Mouse (Mus musculus): Measurements from ENCODE around the gene Shank3. TPM values are rescaled to one million over a fixed set of nuclear protein-coding genes. Genes with fewer than 3 reads are reported as not detected.

Gene Shank3
- total and polyA plus RNA-seq, 2 experiments from 2014 or later, result 8.7 to 61.8 TPM

DNA sequence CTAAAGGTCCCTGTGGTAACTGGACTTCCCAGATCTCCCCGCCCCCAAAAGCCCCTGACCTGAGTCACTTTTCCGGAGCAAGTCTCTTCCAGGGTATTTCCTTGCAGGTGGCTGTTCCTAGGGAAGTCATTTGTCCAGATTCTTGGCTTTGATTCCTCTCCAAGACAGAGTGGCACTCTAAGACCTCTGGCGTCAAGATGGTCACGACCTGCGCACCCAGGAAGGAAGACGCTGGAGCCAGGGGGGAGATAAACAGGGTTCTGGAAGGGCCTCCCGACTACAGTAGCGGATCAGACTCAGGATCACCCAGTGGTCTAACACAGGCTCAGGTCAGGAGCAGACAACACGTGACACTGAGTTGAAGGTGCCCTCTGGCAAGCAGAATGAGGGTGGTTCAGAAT, 22.3 kb upstream of the Shank3 start, which contains the start of gene Arsa:
TSS of gene Arsa (minus strand) at position 335 of the 401 bp plus-strand sequence.
- peak within 1 kb of the TSS; percentile 80 for H3K27ac ChIP-seq

DNA sequence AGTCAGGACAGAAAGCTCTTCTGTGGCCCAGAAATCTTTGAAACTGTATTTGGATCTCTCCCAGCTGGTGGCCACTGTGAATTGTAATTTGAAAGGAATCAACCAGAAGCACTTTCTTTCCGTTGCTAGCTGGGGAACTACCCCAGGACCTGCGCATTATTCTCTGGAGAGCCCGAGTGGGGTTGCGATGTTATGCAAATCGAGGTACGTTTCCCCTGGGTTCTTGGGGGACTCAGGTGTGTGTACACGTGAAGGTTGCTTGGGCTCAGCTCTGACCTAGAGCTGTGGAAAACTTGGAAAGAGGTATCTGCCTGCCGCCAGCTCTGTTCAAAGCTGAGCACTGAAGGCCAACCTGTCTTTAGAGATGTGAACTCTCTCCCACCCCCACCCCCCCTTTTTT, 21.6 kb upstream of the Shank3 start:
- Histone ChIP-seq H3K9ac (replicated peaks; ENCODE audit: low read length) (no peak overlapping the region), H3K27me3 (ENCODE audit: insufficient read depth, low read length) (no peaks in the 10 kb centered on the region), H3K4me1 (ENCODE audit: insufficient read depth, low read length) (peaks cover 7% of the 10 kb centered on the region), H3K9me3 (ENCODE audit: low read length) (no peaks in the 10 kb centered on the region), H3K36me3 (ENCODE audit: insufficient read depth, low read length) (no peaks in the 10 kb centered on the region), H3K4me3 (ENCODE audit: low read length) (no peak overlapping the region), H3K4me2 (ENCODE audit: low read depth, low read length) (0 out of 2 replicates have a peak overlapping the region, but pooled peaks have one; percentile 16), H3K27ac (no peak overlapping the region)
- no peak for TF ChIP-seq CTCF (IDR thresholded peaks at IDR 0.05; ENCODE audit: low read depth)
- DNase-seq (ENCODE audit: low spot score), result no peak
- no peak for ATAC-seq
- 34% methylated on average over 8 of the region's 8 CpGs for WGBS

More for the DNA sequence above, 22.3 kb upstream of the Shank3 start, which contains the start of gene Arsa:
- no peaks in the 10 kb centered on the region for H3K27me3 ChIP-seq (ENCODE audit: insufficient read depth, low read length)
- H3K36me3 ChIP-seq (ENCODE audit: insufficient read depth, low read length), result no peaks in the 10 kb centered on the region
- H3K9ac ChIP-seq (replicated peaks; ENCODE audit: low read length), result peak within 1 kb of the TSS; percentile 61
- H3K4me2 ChIP-seq (ENCODE audit: low read depth, low read length), result peak within 1 kb of the TSS; percentile 90
- DNase-seq (ENCODE audit: low spot score) (no peak), ATAC-seq (no peak)
- H3K4me1 ChIP-seq (ENCODE audit: insufficient read depth, low read length), result peaks cover 7% of the 10 kb centered on the region
- no peaks in the 10 kb centered on the region for H3K9me3 ChIP-seq (ENCODE audit: low read length)
- peak within 1 kb of the TSS; percentile 44 for H3K4me3 ChIP-seq (ENCODE audit: low read length)
- no peak for TF ChIP-seq CTCF (IDR thresholded peaks at IDR 0.05; ENCODE audit: low read depth)
- 37% methylated on average over 9 of the region's 9 CpGs for WGBS

DNA sequence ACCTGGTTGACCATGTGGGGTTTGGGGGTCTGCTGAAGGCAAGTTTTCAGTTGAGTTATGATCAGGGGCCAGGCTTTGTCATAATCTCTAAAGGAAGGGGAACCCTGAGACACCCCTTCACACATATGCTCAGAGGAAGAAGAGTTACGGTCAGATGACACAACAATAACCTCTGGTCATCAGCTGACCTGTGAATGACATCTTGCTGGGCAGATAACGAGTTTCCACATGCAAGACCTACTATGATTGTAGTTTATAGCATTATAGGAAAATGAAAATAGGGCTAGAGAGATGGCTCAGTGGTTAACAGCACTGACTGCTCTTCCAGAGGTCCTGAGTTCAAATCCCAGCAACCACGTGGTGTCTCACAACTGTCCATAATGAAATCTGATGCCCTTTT, 20.8 kb upstream of the Shank3 start:
- no peaks in the 10 kb centered on the region for H3K36me3 ChIP-seq (ENCODE audit: insufficient read depth, low read length)
- no peaks in the 10 kb centered on the region for H3K9me3 ChIP-seq (ENCODE audit: low read length)
- DNase-seq (ENCODE audit: low spot score) (no peak), ATAC-seq (no peak)
- H3K27me3 ChIP-seq (ENCODE audit: insufficient read depth, low read length), result no peaks in the 10 kb centered on the region
- no peak overlapping the region for H3K4me2 ChIP-seq (ENCODE audit: low read depth, low read length)
- WGBS, result 83% methylated on average over 3 of the region's 3 CpGs
- H3K4me3 ChIP-seq (ENCODE audit: low read length), result no peak overlapping the region
- H3K27ac ChIP-seq, result no peak overlapping the region
- TF ChIP-seq CTCF (IDR thresholded peaks at IDR 0.05; ENCODE audit: low read depth), result no peak
- H3K9ac ChIP-seq (replicated peaks; ENCODE audit: low read length), result no peak overlapping the region
- peaks cover 7% of the 10 kb centered on the region for H3K4me1 ChIP-seq (ENCODE audit: insufficient read depth, low read length)

DNA sequence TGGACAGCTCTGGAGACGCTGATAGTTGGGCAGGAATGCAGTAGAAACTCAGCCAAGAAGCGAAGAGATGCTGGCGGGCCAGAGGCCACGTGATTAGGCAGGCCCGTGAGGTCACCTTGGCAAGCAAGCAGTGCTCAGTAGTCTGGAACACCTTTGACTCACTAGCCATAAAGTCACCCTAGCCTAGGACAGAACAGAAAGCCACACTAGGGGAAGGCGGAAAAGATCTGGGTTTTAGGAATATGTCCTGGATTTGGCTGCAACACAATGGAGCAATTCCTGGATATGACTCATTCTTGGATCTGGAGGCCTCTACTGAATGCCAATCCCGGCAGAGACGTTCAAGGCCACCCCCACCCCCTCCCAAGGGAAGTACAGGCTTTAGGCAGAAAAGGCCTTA, 18.8 kb upstream of the Shank3 start:
- no peak for DNase-seq (ENCODE audit: low spot score)
- Histone ChIP-seq H3K4me2 (ENCODE audit: low read depth, low read length) (no peak overlapping the region), H3K27me3 (ENCODE audit: insufficient read depth, low read length) (no peaks in the 10 kb centered on the region), H3K27ac (no peak overlapping the region), H3K9me3 (ENCODE audit: low read length) (no peaks in the 10 kb centered on the region), H3K4me1 (ENCODE audit: insufficient read depth, low read length) (peaks cover under 1% of the 10 kb centered on the region), H3K9ac (replicated peaks; ENCODE audit: low read length) (no peak overlapping the region), H3K36me3 (ENCODE audit: insufficient read depth, low read length) (no peaks in the 10 kb centered on the region), H3K4me3 (ENCODE audit: low read length) (no peak overlapping the region)
- ATAC-seq, result no peak
- no peak for TF ChIP-seq CTCF (IDR thresholded peaks at IDR 0.05; ENCODE audit: low read depth)
- WGBS, result 74% methylated on average over 8 of the region's 8 CpGs

DNA sequence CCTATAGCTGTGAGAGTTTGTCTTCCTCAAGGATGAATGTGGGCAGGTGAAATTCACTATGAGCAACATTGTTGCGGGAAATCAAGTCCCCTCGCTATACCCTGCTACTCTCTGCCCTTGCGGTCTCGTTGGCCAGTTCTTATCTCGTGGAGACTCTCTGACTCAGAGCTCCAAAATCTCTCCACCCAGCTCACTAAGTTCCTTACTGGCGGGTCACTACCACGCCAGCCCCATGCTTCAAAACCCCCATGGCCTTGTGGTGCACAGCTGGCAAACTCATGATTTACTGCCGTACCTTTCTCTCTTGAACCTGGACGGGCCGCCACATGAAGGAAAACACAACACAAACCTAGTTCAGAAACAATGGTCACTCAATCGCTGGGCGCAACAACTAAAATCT, 11.2 kb upstream of the Shank3 start:
- Histone ChIP-seq H3K36me3 (ENCODE audit: insufficient read depth, low read length) (no peaks in the 10 kb centered on the region), H3K4me2 (ENCODE audit: low read depth, low read length) (no peak overlapping the region), H3K27me3 (ENCODE audit: insufficient read depth, low read length) (no peaks in the 10 kb centered on the region), H3K9ac (replicated peaks; ENCODE audit: low read length) (no peak overlapping the region), H3K27ac (no peak overlapping the region), H3K4me1 (ENCODE audit: insufficient read depth, low read length) (no peaks in the 10 kb centered on the region), H3K4me3 (ENCODE audit: low read length) (no peak overlapping the region), H3K9me3 (ENCODE audit: low read length) (no peaks in the 10 kb centered on the region)
- ATAC-seq, result no peak
- WGBS, result 84% methylated on average over 12 of the region's 12 CpGs
- TF ChIP-seq CTCF (IDR thresholded peaks at IDR 0.05; ENCODE audit: low read depth), result no peak
- DNase-seq (ENCODE audit: low spot score), result no peak

DNA sequence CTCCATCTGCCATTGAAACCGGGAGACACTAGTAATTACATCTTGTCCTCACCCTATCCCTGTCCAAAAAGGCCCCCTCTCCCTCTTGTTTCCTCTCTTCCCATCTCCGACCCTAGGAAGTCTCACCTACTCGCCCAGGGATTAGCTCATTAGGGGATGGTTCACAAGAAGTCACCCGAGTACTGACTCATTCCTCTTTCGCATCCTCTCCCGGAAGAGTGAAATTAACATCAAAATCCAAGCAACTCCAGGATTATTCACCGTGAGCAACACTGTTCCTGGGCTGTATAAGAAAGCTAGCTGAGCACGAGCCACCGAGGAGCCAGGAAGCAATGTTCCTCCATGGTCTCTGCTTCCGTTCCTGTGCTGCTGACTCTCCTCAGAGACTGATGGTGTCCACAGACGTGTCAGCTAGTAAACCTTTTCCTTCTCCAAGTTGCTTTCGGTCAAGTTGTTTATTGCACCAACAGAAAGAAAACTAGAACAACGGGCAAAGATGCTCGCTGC, 10.8 kb upstream of the Shank3 start:
- Histone ChIP-seq H3K36me3 (ENCODE audit: insufficient read depth, low read length) (no peaks in the 10 kb centered on the region), H3K9ac (replicated peaks; ENCODE audit: low read length) (no peak overlapping the region), H3K4me1 (ENCODE audit: insufficient read depth, low read length) (no peaks in the 10 kb centered on the region), H3K27ac (no peak overlapping the region), H3K27me3 (ENCODE audit: insufficient read depth, low read length) (no peaks in the 10 kb centered on the region), H3K4me3 (ENCODE audit: low read length) (no peak overlapping the region), H3K9me3 (ENCODE audit: low read length) (no peaks in the 10 kb centered on the region), H3K4me2 (ENCODE audit: low read depth, low read length) (no peak overlapping the region)
- WGBS, result 63% methylated on average over 14 of the region's 14 CpGs
- ATAC-seq, result no peak
- no peak for TF ChIP-seq CTCF (IDR thresholded peaks at IDR 0.05; ENCODE audit: low read depth)
- no peak for DNase-seq (ENCODE audit: low spot score)

DNA sequence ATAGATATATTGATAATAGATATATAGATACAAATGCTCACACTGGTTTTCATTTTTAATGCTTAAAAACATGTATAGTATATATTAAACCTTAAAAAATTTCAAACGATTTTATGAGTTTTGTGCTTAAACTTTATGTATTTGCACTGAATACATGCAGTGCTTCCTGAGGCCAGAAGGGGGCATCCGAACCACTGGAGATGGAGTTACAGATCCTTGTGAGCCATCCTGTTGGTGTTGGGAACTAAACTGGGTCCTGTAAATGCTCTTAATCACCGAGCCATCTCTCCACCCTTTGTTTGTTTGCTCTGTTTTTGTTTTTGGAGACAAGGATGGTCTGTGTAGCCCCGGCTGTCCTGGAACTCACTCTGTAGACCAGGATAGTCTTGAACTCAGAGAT, 4.5 kb upstream of the Shank3 start:
- no peaks in the 10 kb centered on the region for H3K9me3 ChIP-seq (ENCODE audit: low read length)
- ATAC-seq (no peak), DNase-seq (ENCODE audit: low spot score) (no peak)
- no peak overlapping the region for H3K4me3 ChIP-seq (ENCODE audit: low read length)
- no peaks in the 10 kb centered on the region for H3K27me3 ChIP-seq (ENCODE audit: insufficient read depth, low read length)
- no peak overlapping the region for H3K4me2 ChIP-seq (ENCODE audit: low read depth, low read length)
- TF ChIP-seq CTCF (IDR thresholded peaks at IDR 0.05; ENCODE audit: low read depth), result peak; percentile 53
- no peaks in the 10 kb centered on the region for H3K36me3 ChIP-seq (ENCODE audit: insufficient read depth, low read length)
- H3K27ac ChIP-seq, result no peak overlapping the region
- 87% methylated on average over 4 of the region's 4 CpGs for WGBS
- H3K9ac ChIP-seq (replicated peaks; ENCODE audit: low read length), result no peak overlapping the region
- H3K4me1 ChIP-seq (ENCODE audit: insufficient read depth, low read length), result 0 out of 2 replicates have a peak, but pooled peaks cover 5% of the 10 kb centered on the region

All from hindbrain, postnatal 0 days (tissue).